Mouse (Mus musculus) brain, embryonic 18.5 days (tissue): ENCODE measurements around the gene Nsdhl.

Experiments used
- DNase-seq: peaks from one replicate; pipeline ENCODE4 v3.0.0-alpha.2; 2012; ENCODE audit warnings: low read depth, low spot score

Gene Nsdhl

DNA sequence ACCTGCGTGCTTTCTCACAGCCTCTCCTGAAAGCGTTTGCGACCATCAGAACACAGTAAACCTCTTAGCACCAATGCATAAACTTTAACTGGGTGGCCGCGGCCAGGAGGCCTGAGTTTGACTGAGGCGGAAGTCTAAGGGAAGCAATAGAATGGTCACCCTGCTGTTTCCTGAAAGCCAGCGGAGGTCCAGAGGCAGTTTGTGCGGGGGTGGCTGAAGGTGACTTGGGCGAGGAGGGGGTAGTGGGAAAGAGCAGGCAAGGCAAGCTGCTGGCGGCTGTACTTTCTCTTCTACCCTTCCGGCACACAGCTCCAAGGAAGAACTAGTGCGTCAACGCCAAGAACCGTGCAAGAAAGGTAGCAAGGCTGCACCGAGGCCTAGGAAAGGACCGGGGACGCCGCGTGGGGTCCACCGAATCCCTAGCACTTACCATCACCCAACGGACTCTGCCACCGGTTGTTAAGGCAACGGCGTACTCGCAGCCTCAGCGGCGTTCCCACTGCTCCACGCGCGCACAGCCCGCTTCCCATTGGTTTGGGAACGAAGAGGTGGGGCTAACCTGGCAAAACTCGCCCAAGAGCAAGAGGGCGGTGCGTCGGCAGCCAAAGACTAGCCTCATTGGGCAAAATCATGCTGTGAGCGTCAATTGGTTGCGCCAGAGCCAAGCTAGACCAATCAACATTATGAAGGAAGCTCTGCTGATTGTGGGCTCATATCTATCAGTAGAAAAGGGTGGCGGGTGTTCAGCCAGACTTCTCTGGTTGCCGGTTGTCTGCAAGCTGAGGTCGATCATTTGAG is at the start of gene Nsdhl, which contains the start of gene Cetn2:
TSS of gene Nsdhl (plus strand) at position 674 of the 798 bp plus-strand sequence.
TSS of gene Cetn2 (minus strand) at position 528 of the 798 bp plus-strand sequence.
- peak; percentile 84 for DNase-seq

DNA sequence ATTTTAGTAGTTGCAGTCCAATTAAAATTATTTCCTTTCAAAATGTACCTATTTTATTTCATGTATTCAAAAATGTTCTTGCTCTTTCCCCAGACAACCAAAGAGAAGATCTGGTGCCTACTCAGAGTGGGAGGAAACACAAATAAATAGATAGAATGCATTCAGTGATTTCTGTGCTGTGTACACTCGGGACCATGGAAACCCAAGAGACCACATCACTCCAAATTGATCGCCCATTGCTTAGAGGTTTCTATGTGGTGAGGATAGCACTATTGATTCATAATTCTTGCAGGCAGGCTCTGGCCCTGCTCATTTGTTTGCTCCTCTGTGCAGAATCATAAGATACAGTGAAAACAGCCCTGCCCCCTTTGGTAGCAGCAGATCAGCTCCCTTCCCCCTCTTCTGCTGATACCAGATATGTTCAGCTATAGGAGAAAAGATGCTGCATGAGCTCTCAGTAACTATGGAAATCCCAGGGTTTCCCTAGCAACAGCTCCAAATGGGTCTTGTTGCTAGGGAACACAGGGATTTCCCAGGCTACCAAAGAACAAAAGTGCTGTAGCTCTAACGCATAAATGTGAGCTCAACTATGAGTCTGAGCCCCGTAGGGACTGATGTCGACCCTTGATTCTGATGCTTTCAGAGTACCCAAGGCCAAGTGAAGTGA is 22.8 kb upstream of the Nsdhl start:
- peak; percentile 73 for DNase-seq

DNA sequence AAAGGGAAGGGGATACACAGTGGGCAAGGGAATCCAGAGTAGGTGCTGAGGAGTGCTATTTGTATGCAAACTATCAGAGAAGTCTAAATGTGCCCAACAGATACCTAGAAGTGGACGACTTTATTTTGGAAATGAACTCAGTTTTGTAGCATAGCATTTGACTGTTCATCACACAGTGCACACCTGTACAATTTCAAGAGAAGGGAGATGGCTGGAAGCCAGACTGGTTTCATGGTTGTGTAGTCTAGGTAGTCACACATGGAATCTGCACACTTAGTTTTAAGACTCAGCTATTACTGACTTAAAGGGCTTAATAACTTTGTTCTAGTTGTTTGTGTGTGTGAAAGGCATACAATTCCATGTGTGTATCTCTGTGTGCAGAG is 22.3 kb upstream of the Nsdhl start:
- DNase-seq, result no peak

DNA sequence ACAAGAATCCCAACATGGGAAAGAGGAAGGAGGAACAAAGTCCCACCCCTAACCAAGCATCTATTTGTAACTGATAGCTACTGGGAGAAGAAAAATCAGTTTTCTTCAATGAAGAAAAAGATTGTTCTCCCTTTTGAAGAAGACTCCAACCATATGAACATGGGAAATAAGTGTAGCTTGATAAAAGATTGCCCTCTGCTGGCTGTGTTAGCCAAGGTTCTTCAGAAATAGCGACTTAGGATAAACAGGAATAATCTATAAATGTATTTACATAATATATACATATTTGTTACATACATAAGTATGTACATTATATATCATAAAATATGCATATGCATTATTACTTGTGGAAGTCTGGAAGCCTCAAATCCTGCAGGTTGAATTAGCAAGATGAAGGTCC is 15.8 kb upstream of the Nsdhl start:
- DNase-seq, result no peak

DNA sequence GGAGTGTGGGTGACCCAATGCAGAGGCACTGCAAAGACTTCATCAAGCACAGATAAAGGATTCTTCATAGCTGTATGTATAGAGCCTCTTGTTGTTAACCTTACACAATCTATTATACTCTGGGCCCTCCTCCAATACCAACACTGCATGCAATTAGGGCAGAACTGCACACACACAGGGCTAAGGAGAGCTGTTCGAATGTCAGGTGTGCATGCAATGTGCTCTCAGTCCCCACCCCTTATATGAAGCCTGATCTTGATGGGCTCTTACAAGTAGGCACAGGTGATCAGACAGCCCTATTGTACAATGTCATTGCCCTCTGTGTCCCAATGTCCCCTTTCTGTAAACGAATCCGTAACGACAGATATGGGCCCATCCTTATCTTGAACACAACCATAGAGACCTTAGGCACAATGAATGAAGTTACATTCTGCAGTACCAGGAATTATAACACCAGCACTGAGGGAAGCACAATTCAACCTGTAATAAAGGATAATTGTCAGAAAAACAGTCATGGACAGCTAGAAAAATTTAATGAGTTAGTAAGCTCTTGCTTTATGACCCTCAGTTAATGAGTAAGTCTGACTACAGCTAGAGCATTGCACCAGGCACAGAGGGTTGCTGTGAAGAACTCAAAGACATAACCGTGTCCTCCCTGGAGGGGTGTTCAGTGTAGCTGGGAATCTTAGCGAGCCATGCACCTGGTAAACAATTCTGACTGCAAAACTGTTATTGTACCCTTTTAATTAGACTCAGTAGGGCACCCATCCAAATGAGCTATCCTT is 10.5 kb upstream of the Nsdhl start:
- DNase-seq, result no peak

DNA sequence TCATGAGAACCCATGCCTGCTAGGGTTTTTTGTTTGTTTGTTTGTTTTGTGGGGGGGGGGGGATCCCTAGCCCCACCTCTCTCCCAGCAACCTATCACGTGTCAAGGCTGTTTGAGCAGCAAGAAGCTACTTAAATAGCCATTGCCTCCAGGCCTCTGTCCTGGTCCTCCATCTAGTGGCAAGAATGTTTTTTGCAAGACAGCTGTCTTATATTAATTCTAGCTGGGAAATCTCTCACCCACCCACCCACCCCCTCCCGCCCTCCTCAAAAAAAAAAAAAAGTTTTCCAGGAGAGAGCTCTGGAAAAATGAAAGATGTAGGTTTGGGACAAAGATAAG is 10.0 kb upstream of the Nsdhl start:
- no peak for DNase-seq

DNA sequence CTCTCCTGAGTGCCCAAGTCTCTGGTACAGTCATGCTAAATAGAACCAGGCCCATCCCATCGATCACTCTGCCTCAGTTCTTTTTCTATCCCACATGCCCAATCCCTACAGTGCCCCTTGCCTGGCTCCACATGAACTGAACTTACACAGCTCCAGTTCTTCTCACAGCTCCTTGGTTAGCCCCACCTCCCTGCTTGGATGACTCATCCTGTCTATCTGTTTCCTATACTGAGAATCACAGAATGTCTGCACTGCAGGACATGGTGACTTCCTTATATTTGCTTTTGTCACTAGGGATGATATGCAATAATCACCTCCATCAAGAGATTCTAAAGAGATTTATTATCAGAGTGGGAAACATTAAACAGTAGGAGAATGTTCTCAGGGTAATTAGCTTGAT is 6.7 kb upstream of the Nsdhl start:
- no peak for DNase-seq

DNA sequence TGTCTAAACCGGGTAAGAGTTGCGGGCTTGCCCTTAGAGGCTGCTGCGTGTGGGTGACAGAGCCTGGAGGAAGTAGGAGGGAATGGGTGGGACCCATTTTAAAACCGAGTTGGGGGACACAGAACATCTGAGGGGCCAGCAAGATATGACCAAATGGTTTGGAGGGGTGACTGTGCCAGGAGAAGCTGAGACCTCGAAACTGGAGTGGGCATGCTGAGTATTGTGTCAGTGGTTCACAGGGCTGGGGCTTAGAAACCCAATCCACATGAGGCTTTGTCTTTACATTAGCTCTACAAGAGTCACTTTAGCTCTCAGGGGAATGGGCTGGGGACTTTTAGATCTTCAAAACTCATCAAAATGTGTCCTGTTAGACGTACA is 314 bp downstream of the Nsdhl start:
- no peak for DNase-seq

DNA sequence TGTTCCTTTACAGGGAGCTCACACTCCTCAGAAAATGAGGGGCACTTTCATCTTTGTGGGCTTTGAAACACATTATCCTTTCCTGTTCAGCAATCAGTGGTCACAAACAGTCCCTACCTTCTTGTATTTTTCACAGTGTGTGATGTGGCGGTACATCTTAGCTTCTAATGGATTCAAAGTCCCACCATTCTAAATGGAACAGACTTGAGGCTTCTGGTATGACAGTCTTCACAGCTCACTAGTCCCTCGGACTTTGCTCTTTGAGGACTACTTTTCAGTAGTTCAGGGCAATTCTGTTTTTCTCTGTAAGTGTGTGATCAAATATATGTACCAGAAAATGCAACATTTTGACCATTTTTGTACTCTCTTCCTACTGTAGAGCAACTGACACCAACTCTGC is 3.0 kb downstream of the Nsdhl start:
- no peak for DNase-seq

DNA sequence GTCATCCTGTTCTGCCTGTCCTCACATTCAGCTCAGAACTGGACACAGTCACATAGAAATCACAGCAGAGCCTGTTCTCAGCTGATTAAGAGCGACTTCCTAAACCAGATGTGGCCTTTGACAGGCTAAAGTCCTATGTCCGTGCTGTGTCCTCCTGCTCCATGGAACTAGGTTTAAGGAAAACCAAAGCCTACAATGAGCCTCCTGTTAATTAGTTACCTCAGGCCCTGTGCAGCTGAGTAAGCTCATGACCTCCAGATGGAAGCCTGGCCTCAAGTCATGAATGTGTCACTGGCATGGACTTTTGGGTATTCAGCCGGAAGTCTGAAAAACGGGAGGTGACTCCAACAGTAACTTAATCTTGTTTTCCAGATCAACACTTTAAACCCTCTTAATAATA is 35.1 kb downstream of the Nsdhl start:
- DNase-seq, result no peak

DNA sequence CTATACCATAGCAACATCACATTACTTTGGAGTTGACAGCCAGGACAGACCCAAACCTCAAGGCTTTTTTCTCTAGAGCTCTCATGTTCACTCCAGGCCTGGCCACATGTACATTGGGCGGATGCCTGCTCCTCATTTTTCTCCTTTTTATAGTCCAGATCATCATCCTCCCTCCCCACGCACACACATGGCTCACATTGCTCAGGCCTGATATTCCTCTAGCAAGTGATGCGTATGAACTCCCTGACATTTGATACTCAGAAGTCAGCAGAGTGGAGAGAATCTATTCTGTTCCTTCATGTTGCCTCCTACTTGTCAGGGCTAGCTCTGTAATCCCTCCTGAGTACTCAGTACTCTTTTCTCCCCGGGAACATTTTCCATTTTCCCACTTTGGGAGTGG is 38.1 kb downstream of the Nsdhl start:
- no peak for DNase-seq

DNA sequence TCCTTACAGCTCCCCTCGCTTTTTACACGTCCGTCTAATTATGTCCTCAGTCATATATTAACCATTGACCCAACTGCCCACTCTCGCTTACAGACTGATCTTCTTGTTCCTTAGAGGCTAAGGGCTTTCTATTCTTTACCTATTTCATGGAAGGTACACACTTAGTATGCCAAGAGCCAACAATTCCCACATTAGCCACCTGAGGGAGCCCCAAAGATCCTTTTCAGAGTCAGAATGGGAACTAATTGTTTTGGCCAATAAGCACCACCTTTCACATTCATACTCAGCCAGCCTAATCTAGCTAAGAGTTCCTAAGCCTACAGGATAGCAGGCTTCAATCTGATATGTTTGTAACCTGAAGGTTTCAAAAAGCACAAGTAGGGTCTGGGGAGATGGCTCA is 42.1 kb downstream of the Nsdhl start:
- DNase-seq, result no peak

DNA sequence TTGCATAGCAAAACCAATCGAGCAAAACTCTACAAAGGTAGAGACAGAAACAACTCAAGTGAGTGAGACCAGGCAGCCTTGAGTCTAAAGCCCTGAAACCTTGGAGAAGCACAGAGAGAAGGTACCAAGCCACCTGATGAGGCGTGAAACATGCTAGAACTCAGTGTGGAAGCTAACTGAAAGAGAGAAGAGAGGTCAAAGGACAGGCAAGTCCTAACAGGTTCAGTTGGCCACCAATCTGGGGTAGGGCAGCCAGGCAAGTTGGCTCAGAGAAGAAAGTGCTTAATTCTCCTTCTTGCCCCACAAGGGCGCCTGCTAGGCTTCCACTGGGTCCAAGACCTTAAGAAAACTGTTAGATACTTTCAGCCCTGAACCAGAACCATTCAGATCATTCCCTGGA is 43.2 kb downstream of the Nsdhl start:
- no peak for DNase-seq

DNA sequence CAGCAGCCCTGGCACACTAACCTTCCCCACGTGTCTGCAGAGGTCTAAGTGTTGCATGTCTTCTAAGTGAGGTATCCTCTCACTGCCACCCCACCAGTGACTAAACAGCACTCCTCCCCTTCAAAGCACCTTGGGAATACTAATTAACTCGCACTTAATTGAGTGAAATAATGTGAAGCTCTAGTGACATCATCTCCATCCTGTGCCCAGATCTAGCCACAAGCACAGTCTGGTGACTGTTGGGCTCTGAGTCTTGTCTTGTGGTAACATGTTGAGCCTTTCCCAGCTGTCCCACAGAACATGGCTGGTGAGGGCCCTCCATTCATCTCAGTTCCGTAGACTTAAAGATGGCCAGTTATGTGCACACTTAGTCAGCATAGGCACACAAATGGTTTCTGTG is 44.4 kb downstream of the Nsdhl start:
- DNase-seq, result no peak

DNA sequence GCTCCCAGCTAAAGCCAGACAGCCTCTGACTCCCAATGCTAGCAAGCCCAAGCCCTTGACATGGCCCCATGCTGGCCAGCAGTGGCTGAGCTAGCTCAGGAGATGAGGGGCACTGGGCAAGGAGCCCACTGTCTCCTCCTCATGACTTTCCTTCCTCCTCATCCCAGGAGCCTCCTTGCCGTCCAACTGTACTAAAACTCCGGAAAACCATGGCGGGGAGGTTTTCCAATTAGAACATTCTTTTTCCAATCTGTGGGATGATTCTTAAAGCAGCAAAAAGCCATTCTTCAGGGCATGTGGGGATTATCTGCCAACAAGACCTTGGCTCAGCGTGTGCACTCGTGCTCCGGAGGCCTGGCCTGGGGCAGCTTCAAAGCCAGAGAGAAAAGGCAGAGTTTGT is 64.5 kb downstream of the Nsdhl start:
- no peak for DNase-seq

DNA sequence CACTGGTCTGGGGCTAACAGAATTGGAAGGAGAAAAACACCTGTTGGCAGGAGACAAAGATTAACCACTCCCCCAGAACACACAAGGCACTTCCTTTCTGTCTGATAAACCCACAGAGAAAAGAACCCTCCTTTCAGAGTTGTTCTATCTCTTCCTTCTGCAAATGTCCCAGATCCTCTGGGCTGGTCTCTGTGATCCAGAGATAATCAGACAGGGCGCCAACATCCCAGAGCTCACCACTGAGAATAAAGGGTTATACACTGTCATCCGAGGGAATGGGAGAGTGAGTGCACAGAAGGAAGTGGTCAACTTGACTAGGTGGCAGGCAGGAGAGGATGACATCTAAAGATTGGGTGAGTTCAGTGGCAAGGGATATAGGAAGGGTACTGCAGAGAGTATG is 67.2 kb downstream of the Nsdhl start:
- DNase-seq, result no peak

DNA sequence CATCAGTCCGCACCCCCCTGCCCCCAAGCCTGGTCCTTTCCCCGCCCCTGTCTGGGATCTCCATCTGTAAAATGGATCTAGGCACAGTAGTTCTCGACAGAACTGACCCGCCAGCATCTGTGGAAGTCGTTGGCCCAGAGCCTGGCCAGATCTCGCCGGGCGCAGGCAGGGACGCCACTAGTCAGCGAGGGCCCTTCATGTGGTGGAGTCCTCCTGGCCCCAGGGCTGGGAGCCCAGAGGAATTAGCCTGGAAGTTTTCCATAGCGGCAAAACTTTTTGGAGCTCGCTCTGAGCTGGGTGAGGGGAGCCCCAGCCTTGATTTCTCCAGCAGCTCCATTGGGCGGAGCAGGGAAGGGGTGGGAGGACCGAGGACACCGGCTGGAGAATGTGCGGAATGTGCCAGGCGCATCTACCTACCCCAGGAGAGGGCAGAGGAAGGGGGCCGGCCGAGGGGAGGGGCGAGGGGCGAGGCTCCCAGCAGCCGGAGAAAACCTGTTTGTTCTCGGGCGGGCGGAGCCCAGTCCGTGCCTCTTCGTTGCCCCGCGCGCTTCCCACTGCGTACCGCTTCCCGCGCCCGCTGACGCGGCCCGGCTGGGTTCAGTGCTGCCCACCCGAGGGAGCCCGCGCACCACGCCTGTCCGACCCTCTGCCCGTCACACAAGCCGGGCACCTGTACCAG is 68.6 kb downstream of the Nsdhl start, which contains the start of gene Zfp185:
TSS of gene Zfp185 (plus strand) at position 499 of the 679 bp plus-strand sequence.
- DNase-seq, result no peak

DNA sequence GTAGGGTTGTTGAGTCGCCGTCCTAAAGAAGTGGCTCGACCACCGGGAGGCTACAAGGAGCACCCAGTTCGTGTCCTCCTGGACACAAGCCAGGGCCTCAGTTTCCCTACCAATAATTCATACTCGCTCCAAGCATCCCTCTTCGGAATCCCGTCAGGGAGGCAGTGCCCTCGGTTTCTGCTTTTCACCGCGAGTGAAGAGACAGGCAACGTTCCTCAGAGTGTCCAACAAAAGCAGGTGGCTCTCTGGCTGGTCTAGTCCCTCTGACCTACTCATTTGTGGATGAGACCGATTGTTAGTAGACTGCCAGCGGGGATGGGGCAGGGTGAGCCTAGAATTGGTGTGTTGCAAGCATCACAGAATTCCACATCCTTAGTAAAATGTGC is 69.2 kb downstream of the Nsdhl start:
- no peak for DNase-seq

DNA sequence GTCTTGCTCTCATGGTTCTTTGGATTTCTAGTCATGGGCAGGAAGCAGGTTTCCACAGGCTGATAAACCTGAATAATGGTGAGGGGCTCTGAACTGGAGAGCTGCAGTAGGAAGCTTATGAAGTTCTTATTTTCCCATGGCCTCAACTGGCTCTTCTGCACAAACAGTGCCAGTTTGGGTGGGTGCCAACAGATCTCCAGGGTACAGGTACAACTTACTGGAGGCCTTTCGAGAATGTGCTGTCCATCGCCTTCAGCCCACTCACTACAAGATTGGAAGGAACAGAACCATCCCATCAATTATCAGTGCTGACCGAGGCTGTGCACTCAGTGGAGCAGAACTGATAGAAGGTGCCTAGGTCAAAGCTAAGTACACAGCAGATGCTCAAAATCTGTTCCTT is 70.1 kb downstream of the Nsdhl start:
- no peak for DNase-seq

DNA sequence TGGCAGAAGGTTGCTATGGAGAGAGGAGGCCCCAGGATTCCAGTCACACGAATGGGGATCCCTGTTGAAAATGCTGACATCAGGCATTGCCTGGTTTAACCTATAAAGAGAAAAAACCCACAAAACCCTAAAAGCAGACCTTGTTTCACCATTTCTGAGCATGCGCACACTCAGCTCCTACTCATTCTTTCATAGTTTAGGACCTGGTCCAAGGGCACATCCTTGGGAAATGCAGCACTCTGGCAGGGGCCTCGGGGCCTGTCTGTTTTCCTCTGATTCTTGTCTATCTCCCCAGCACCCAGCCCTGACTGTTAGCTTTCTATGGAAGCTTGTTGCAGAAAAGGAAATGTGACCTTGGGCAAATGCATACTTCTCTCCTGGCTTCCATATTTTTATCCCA is 72.2 kb downstream of the Nsdhl start:
- DNase-seq, result no peak

DNA sequence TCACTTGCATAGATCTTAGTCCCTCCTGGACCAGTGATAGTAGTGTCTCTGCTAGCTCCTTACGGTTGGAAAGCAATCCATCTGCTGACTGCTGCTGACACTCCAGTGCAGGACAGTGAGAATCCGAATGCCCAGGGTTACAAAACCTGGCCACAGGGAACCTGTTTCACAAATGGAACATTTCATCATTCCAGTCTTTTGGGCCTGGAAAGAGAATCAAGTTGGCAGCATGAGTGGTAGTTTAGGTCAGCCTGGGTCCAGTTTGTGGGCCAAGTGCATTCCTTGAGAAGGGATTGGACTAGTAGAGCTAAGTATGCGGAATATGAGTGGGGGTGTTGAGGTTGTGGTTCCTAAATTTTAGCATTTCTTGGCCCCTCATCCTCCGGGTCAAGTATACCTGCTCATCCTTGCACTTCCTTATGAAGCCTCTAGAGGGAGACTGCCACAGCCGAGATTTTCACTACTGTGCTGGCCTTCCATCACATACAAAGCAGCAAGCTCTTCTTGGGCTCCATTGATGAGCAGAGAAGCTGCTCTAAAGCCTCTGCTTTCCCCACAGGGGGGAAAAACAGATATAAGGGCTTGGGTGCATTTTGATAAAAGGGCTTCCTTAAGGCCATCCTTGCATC is 74.0 kb downstream of the Nsdhl start:
- no peak for DNase-seq

DNA sequence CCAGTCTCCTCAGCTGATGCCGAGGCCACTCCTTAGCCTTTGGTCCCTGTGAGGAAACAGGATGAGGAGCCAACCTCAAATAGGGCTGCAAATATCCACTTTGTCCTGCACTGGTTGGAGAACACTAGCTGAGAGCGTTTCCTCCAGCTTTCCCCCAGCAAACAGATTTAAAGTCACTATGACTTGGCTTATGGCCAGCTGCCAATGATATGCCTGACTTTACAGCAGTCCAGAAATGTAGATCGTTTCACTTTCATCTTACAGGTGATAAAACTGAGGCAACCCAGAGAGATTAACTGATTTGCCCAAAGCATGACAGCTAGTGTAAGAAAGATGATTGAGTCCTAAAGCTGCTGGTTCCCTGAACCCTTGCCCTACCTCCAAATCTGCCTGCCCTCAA is 77.2 kb downstream of the Nsdhl start:
- no peak for DNase-seq
